Mouse (Mus musculus) urinary bladder, adult 18-20 months (tissue): Measurements from ENCODE around the gene Med20.
A peak's percentile ranks its signal among the peaks of the same experiment; 100 is the strongest.
"Not testable (repeated sequence)": the region's sequence is repeated elsewhere in the genome, so short reads cannot be mapped to it uniquely, and the experiment has no call there.

Source experiments
- DNase-seq, 2 experiments: peaks; one replicate each; pipeline ENCODE4 v3.0.0; 2022; ENCODE audit warnings: low spot score in 2 of 2, mixed read lengths in 2 of 2

The Med20 gene

DNA sequence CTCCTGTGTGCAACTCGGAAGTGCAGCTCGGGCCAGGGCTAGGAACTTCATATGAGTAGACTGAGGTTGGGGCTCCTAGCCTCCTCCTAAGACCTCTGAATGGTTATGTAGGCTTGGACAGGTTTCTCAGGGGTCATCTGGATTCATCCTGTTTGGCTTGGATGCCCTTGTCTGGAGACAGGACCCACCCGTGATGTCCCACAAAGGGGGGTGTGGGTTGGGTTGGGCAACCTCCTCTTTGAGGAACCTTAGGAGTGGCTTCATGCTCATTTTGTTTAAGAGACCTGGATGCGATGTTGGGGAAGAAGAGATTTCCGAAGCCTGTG is 14.6 kb upstream of the Med20 start:
- DNase-seq = no peak

DNA sequence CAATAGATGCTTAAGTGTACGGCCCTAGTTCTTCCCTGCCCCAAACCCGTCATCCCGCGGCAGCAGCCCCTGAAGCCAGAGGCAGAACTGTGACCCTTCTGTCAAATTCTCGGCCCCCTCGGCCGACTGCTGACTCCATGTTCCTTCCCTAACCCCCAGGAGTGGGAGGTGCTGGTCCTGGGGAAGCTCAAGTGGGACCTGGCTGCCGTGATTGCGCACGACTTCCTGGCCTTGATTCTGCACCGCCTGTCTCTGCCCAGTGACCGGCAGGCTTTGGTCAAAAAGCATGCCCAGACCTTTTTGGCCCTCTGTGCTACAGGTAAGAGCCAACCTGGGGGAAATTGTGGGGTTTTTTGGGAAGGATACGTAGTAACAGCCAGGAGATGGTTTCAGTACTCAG is 14.1 kb upstream of the Med20 start:
- DNase-seq = no peak

DNA sequence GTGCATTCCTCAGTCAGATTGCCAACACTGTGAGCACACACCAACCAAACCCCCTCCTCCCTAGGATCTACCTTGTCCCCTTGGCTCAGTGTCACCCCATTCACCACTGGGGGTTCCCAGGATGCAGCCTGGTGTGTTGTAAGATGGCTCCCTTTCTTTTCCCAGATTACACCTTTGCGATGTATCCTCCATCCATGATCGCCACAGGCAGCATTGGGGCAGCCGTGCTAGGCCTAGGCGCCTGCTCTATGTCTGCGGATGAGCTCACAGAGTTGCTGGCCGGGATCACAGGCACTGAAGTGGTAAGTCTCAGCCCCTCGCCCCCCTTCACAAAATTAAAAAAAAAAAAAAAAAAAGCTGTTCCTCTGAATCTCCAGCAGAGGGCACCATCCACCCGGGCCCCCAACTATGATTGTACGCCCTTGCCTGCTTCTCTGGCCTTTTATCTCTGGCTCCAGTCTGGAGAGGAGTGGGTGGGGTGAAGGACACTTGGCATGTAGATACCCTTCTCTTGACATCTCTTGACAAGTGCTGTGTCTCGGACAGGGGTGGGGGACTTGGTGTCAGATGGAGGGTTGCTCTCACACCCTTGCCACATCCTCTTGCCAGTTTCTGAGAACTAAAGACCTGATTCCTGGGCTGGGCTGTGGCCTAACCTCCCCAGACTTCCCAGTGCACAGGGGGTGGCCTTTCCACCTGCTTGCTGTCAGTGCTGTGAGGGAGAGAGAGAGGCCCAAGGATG is 13.4 kb upstream of the Med20 start:
- DNase-seq = peak in 1 of 2 experiments; percentile 25

DNA sequence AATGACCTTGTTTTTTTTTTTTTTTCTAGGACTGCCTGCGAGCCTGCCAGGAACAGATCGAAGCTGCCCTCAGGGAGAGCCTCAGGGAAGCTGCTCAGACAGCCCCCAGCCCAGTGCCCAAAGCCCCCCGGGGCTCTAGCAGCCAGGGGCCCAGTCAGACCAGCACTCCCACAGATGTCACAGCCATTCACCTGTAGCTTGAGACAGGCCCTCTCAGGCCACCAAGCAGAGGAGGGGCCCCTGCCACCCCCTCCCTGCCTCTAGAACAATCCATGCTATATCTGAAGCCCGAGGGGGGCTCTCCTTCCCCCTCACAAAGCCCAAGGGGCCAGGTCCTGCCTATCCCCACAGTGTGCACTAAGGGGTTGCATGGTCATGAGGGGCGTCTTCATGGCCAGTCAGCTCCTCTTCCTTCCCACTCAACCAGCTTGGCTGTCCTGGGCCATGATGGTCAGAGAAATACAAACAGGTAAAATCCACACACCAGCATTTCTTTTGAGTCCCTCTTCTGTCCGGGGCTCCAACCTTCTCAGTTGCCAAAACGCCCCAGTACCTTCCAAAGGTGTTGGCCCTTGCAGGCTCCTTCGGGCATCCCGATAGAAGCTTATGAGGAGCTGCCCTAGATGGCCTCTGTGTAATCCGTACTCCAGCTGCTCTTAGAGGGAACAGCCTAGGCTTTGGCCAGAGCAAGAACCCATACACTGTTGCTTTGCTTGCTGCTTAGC is 12.6 kb upstream of the Med20 start:
- not testable (repeated sequence) for DNase-seq

DNA sequence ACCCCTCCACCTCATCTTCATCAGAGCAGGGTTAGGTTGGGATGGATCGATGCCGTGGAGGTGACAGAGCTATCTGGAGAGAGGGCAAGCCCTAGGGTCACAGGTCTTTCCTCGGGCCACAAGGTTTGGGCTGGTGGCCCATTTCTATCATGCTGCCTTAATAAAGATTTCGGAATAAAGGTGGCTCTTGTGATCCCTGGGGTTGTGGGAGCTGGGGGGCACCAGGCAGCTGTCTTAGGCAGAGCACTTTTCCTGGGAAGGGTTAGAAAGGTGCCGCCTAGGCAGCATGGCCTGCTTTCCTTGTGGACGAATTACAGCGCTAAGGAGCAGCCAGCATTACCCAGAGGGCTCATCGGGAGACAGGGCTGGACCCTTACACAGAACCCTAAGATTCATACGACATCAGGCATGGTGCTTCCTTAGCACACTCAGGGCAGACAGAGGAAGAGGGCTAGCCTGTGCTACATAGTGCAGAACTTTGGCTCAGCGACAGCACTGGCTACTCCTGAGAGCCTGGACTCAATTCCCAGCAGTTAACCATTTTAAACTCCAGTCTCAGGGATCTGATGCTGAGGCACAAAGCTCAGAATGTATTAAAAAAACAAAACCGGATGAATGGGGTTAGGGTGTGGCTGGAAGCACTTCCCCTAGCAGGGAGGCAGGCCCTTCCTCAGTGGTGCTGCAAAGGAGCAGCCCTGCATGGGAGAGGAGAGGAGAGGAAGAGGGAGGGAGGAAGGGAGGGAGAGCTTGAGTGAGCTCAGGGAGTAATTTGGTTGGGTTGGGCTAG is 11.7 kb upstream of the Med20 start:
- no peak for DNase-seq

DNA sequence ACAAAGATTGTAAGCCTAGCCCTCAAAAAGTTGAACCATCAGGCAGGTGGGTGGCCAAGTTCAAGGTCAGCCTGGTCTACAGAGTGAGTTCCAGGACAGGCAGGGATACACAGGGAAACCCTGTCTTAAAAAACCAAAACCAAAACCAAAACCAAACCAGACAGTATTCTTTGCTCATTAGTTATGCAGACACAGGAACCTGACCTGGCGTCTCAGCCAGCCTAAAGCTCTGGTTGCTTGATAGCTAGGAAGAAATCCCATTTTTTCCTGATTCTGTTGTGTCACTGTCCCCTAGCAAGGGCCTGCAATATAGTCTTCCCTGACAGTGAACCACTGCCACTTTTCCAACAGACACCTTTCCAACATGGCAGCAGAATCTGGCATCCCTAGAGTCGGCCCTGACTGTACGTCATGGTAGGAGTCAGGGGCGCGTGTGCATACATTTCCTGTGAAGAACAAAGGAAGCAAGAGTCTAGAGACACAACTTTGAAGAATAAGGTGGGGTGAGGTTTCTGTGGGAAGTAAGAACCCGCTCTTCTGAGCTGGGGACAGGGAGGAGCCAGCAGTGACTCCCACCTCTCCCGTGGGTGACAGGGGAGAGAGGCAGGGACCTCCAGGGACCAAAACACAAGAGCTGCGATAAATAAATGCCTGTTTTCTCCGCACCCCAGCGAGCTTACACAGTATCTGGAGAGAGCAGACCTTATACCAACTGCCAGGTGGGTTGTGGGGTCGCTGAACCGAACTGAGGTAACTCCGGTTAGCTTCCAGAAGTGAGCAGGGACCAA is 10.6 kb upstream of the Med20 start:
- DNase-seq = no peak

DNA sequence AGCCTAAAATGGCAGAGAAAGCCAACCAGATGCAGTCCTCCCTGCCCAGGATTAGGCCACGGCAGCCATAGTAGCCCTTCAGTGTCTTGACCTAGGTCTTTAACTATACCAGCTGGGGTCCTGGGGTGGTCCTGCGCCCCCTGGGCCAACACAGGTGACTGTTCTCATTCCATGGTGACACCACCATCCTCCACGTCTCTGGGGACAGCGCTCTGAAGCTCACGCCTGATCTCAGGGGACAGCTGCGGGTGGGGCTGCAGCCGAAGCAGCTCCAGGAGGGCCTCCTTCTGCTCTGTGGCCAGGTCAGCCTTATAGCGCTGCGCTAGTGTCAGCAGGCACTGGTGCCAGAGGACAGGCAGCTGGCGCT is 10.0 kb upstream of the Med20 start:
- no peak for DNase-seq

DNA sequence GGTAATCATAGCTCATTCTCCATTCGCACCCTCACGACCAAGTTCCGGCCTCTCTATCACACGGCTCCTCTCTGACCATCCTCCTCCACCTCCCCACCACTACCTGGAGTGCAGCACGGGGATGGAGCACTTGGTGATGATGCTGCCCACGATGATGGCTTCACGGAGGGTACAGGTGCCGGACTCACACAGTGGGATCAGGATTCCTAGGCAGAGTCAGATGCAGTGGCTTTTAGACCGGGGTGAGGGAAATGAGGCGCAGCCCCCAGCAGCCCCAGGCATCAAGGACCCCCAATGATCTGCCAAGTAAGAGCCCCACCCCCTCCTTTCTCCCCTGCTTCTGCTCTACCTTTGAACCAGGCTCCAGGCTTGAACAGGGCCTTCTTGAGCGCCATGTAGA is 9.1 kb upstream of the Med20 start:
- no peak for DNase-seq

DNA sequence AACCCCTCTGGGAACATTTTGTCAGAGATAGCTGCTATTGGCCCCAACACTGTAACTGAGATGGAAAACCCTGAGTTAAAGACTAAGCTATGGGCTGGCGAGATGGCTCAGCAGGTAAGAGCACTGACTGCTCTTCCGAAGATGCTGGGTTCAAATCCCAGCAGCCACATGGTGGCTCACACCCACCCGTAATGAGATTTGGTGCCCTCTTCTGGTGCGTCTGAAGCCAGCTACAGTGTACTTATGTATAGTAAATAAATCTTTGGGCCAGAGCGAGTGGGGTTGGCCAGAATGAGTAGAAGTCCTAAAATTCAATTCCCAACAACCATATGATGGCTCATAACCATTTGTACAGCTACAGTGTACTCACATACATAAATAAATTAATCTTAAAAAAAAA is 5.2 kb upstream of the Med20 start:
- no peak for DNase-seq

DNA sequence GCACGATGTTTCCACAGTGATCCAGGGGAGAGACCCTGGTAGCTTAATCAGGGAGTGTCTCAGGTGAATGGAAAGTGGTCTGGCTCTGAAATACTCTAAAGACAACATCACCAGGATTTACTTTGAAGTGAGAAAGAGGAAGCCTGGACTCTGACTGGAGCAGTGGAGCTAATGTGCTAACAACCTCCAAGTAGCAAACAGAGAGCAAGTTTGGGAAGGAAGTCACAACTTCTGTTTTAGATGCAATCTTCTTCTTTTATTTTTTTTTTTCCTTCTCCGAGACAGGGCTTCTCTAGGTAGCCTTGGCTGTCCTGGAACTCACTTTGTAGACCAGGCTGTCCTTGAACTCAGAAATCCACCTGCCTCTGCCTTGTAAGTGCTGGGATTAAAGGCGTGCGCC is 2.2 kb upstream of the Med20 start:
- DNase-seq = no peak

DNA sequence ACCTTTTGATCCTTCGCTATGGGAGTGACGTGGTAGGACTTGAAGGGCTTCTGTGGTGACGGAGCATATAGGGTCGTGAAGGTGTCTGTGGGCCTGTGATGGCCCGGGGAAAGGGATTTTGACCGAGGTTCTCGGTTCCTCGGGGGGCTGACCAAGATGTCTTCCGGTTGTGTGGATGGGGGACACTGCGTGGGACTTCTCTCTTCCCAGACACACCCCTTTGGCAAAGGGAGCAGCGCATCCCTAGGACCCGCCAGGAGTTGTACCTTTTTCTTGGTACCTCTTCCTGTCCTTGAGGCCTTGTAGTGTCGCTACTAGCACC is 240 bp downstream of the Med20 start:
- DNase-seq = no peak

DNA sequence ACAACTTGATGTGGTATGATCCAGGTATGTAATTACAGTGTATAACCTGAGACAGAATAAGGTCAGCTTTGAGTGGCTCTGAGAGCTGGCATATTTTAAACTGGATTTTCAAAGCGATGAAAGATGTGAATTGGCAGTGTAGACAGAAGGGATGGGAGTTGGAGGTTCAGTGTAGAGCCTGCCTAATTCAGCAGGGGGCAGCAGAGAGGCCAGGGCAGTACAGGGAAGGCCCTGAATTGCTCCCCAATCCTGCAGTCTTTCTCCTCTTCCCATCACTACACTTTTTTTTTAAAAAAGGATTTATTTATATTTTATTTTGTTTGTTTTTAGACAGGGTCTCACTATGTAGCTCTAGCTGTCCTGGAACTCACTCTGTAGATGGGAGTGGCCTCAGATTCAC is 2.6 kb downstream of the Med20 start:
- DNase-seq = no peak

DNA sequence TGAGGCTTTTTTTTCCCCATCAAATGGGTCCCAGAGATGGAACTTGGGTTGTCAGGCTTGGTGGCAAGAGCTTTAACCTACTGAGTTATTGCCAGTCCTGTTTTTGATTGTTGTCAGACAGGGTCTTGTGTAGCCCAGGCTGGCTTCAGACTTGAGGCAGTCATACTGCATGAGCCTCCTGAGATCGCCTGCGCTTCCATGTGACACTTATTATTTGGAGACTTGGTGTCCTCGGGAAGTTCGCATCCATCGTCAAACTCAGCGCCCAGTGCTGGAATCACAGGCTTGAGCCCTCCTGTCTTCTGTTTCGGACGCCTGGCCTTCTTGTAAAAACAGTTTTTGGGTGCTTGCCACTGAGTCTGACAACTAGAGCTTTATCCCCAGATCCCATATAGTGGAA is 4.7 kb downstream of the Med20 start:
- no peak for DNase-seq

DNA sequence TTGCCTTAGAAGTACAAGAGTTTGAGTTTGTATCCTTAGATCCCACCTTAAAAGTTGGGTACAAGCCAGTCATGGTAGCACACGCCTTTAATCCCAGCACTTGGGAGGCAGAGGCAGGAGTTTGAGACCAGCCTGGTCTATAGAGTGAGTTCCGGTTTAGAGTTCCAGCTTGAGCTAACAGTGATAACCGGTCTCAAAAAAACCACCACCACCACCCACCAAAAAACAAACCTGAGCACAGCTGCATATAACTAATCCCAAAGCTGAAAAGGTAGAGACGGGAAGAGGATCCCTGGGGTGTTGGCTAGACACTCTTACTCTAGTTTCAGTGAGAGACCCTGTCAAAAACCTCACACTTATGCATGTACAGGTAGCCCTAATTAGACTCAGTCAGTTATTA is 5.3 kb downstream of the Med20 start:
- no peak for DNase-seq

DNA sequence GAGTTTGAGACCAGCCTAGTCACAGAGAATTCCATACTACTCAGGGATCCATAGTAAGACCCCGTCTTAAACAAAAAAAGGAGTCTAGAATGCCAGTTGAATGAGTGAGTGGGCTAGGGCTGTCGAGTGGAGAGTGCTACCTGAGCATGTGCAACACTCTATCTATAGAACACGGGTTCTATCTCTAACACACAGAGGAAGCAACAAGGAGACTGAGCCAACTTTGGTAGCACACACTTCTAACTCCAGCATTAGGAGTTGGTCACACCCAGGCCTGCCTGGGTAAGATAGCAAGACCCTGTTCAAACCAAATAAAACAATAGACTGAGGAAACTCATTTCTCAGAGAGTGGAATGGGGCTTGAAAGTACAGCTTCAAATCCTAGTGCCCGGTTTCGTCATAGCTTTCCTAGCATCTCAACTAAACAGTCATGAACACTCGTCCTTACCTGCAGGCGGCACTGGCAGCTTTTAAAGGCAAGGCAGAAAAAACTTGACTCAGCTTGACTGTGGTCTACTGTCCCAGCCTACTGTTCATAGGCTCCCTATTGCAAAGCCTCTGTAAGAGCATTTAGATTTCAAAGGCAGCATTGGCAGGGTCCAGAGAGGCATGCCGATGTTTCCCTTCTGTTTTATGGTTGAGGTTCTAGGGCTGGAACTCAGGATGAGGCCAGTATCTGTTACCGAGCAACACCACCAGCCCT is 6.4 kb downstream of the Med20 start:
- DNase-seq = no peak

DNA sequence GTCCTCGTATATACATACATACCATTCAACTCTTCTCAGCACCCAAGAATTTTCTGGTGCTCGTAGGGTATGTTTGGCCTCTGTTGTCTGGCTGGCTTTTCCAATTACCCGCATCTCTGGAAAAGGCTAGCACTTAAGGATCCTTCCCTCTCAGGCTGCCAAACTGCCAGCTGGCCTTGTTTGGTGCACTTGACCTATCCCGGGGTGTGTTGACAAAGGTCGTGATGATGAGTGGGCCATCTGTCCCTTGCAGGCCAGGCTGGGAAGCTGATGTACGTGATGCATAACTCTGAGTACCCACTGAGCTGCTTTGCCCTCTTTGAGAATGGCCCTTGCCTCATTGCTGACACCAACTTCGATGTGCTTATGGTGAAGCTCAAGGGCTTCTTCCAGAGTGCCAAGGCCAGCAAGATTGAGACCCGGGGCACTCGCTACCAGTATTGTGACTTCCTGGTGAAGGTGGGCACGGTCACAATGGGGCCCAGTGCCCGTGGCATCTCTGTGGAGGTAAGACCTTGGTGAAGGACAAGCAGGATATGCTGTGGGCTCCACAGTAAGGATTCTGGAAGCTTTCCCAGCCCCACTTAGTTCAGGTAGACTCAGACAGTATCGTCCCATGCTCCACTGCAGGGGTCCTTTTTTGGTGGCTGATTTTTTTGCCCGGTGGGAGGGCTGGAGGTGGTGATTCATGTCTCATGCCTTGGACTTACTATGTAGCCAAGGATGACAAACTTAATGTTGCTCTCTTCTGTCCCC is 7.4 kb downstream of the Med20 start:
- DNase-seq = no peak

DNA sequence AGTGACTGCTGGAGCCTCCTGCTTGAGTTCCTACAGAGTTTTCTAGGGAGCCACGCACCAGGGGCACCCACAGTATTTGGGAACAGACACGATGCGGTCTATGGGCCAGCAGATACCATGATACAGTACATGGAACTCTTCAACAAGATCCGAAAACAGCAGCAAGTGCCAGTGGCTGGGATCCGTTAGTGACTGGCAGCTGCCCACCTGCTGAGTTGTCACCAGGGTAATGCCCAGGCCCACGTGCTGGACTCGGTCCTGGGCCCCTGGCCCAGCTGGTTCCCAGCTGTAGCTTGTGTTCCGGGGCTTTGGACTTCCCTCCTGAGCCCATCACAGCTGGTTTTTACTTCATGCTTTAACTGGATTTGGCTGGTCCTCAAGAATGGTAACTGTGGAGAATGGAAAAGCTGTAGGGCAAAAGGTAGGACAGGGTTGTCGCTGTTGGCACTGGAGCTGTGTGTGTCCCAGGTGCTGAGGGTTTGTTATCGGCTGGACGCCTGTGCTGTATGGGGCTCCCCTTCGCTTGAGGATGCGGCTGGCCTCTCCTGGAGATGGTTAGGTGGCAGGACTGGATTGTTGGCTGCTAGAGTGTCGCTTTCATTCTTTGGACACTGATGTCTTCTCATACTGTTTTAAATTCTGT is 11.7 kb downstream of the Med20 start:
- no peak for DNase-seq

DNA sequence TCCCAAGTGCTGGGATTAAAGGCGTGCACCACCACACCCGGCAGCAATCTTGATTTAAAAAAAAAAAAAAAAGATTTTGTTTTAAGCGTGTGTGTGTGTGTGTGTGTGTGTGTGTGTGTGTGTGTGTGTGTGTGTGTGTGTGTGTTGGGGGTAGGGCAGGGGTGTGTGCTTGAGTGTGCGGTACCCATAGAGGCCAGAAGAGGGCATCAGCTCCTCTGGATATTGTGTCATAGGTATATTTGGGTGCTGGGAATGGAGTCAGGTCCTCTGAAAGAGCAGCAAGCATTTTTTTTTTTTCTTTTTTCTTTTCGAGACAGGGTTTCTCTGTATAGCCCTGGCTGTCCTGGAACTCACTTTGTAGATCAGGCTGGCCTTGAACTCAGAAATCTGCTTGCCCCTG is 13.2 kb downstream of the Med20 start:
- not testable (repeated sequence) for DNase-seq

DNA sequence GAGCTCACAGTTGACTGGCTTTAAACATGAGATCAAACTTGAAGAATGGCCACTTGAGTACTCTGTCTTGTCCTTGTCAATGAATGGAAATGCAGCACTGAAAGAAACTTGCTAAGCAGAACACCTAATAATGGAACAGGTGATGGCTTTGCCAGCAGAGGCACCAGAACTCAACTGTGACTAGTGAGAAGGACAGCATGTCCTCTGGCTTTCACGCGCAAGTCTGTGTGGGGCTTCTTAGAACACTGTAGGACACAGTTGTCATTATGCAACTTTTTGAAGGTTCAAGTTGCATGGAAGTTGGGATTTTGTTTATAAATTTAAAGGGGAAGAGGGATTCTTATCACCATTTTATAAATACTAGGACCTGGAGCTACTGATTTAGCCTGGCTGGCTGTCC is 13.7 kb downstream of the Med20 start:
- DNase-seq = no peak

DNA sequence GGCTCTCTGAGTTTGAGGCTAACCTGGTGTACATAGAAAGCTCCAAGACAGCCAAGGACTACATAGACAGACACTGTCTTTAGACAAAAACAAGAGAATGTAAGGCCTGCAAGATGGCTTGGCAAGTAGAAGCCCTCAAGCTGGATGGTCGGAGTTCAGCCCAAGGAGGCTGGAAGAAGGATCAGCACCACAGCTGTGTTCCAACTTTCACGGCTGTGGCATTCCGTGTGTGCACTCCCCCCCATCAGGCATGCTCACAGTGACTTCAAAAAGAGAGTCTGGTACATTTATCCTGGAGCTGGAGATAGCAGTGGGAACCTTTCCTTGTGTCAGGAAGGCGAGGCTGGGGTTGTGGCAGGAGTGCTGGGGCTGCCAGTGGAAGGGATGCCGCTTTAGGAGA is 14.6 kb downstream of the Med20 start:
- no peak for DNase-seq

DNA sequence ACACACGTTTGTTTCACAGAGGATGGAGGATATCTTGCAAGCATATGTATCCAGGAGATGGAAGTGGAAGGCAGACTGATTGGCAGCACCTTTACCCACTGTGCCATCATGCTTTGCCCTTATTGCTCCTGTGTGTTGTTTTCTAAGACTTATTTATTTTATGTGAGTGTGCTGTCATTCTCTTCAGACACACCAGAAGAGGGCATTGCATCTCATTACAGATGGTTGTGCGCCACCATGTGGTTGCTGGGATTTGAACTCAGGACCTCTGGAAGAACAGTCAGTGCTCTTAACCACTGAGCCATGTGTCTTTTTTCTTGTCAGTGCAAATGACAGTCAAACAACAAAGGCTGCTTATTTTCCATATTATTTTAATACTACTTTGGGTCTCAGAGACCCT is 16.4 kb downstream of the Med20 start:
- DNase-seq = no peak
